Mouse (Mus musculus): ENCODE measurements around the gene Ppp2r1b.

DNA sequence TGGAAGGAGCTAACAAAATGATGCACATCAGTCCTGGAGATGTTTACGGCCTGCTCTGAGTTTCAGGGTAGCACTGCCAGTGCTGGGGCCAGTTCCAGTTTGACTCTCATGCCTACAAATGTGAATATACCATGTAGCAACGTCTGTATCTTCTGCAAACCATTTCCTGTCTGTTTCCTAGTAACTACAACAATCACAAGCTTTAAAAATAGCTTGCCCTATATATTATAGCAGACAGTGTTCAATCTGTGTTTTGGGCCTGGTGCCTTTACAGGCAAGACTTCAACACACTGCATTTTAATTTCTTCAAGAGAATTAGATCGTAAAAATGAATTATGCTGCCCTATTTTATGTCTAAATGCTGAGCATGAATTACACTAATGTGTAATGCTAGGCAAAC, 60.2 kb downstream of the Ppp2r1b start:
- no peak for TF ChIP-seq CTCF (IDR thresholded peaks at IDR 0.05; ENCODE audit: low read depth, low read length)
- TF ChIP-seq POLR2A (IDR thresholded peaks at IDR 0.05; ENCODE audit: extremely low read depth, insufficient read depth, low read length) = no peak

Data from liver, adult 2 months (tissue).